Mouse (Mus musculus) c-Kit-positive CD71-negative TER-119-negative erythroid progenitor cells, embryonic 14.5 days (primary cell): ENCODE results near the gene Mpzl3.

Source experiments
- DNase-seq: peaks from one replicate; pipeline ENCODE4 v3.0.0-alpha.2; 2013; ENCODE audit warnings: low read depth

Gene Mpzl3

GRCm38 (mm10) chr9:45102528-45102927, 47.5 kb downstream of the Mpzl3 start:
- DNase-seq: no peak

GRCm38 (mm10) chr9:45103211-45103979, 48.4 kb downstream of the Mpzl3 start:
- DNase-seq: no peak

GRCm38 (mm10) chr9:45105596-45106374, 50.8 kb downstream of the Mpzl3 start:
- DNase-seq: no peak

- DNase-seq: no peak
These were observed 60.7 kb downstream of the Mpzl3 start for GRCm38 (mm10) chr9:45115706-45116105.

- no peak for DNase-seq
These were observed 61.8 kb downstream of the Mpzl3 start for GRCm38 (mm10) chr9:45116819-45117218.

- DNase-seq: no peak
These were observed 62.9 kb downstream of the Mpzl3 start, which contains the start of gene Scn2b for GRCm38 (mm10) chr9:45117741-45118431. Gene Scn2b, plus strand, starts transcription at chr9:45117782.

GRCm38 (mm10) chr9:45118552-45118951, 63.6 kb downstream of the Mpzl3 start:
- DNase-seq: no peak

- DNase-seq: no peak
These were observed 64.4 kb downstream of the Mpzl3 start for GRCm38 (mm10) chr9:45119316-45119953.

- no peak for DNase-seq
These were observed 65.1 kb downstream of the Mpzl3 start for GRCm38 (mm10) chr9:45119954-45120530.

- no peak for DNase-seq
These were observed 65.6 kb downstream of the Mpzl3 start for GRCm38 (mm10) chr9:45120567-45120966.

- no peak for DNase-seq
These were observed 66.0 kb downstream of the Mpzl3 start for GRCm38 (mm10) chr9:45121001-45121400.

- DNase-seq: peak; percentile 62
These were observed 66.8 kb downstream of the Mpzl3 start for GRCm38 (mm10) chr9:45121769-45122168.

GRCm38 (mm10) chr9:45122209-45122761, 67.3 kb downstream of the Mpzl3 start:
- DNase-seq: no peak

- DNase-seq: no peak
These were observed 70.2 kb downstream of the Mpzl3 start for GRCm38 (mm10) chr9:45125211-45125610.

GRCm38 (mm10) chr9:45126941-45127340, 72.0 kb downstream of the Mpzl3 start:
- DNase-seq: no peak
